Mouse (Mus musculus) granulocyte monocyte progenitor cell, adult 5-6 weeks (primary cell): ENCODE measurements around the gene Rsph3b. TPM values are rescaled to one million over a fixed set of nuclear protein-coding genes. Genes with fewer than 3 reads are reported as not detected.

Experiments used
- ATAC-seq: replicated peaks from 2 replicates; pipeline ENCODE4 v1.8.0; 2016; ENCODE audit warnings: mild to moderate bottlenecking, moderate TSS enrichment, inconsistent platforms; ENCODE audit not compliant: poor library complexity, severe bottlenecking
- total RNA-seq, 2 experiments: library from RNA; stranded (forward) in 1 of 2; stranded (reverse) in 1 of 2; fragments of 200-712, 200-1000 nt in 1 of 2; fragments of >200 nt in 1 of 2; fragmentation: Nextera tagmentation in 1 of 2; gene quantifications; 2 replicates each; pipeline ENCODE4 v1.2.3; 2014 to 2017

Rsph3b gene
- total RNA-seq, 2 experiments from 2014 or later: 30.8 to 34.6 TPM

GRCm38 (mm10) chr17:6866576-6866975 is 81.9 kb downstream of the Rsph3b start:
- ATAC-seq: no peak

GRCm38 (mm10) chr17:6865580-6865979 is 82.9 kb downstream of the Rsph3b start:
- ATAC-seq: no peak

- ATAC-seq: no peak
Measured at GRCm38 (mm10) chr17:6864869-6865268, 83.6 kb downstream of the Rsph3b start.

GRCm38 (mm10) chr17:6863521-6863920 is 85.0 kb downstream of the Rsph3b start:
- ATAC-seq: no peak

- ATAC-seq: no peak
Measured at GRCm38 (mm10) chr17:6862040-6862780, 86.3 kb downstream of the Rsph3b start.

- peak; percentile 35; the same call in 1 of the 2 replicates for ATAC-seq
Measured at GRCm38 (mm10) chr17:6861181-6862039, 87.1 kb downstream of the Rsph3b start.

GRCm38 (mm10) chr17:6860491-6860897 is 88.0 kb downstream of the Rsph3b start:
- ATAC-seq: no peak

GRCm38 (mm10) chr17:6860067-6860466 is 88.4 kb downstream of the Rsph3b start:
- ATAC-seq: no peak

Other genes starting within 250 kb of the Rsph3b start
- 44.2 and 55.0 TPM in 2 replicates for gene Ezr, start 165.9 kb downstream of the Rsph3b start, total RNA-seq (2014; fragmentation: Nextera tagmentation)
- 99.7 and 110 TPM in 2 replicates for gene Ezr, start 165.9 kb downstream of the Rsph3b start, total RNA-seq (2017)
- gene Tagap1, start 12.5 kb upstream of the Rsph3b start, total RNA-seq (2014; fragmentation: Nextera tagmentation): 44.9 and 48.5 TPM in 2 replicates
- 41.5 and 42.2 TPM in 2 replicates for gene Tagap1, start 12.5 kb upstream of the Rsph3b start, total RNA-seq (2017)
- gene Rnaset2b, start 22.0 kb upstream of the Rsph3b start, total RNA-seq (2014; fragmentation: Nextera tagmentation): 482 and 536 TPM in 2 replicates
- 929 and 969 TPM in 2 replicates for gene Rnaset2b, start 22.0 kb upstream of the Rsph3b start, total RNA-seq (2017)
- gene Gm49721, start 30.2 kb upstream of the Rsph3b start, total RNA-seq (2014; fragmentation: Nextera tagmentation): not detected in 2 replicates
- not detected in 2 replicates for gene Gm49721, start 30.2 kb upstream of the Rsph3b start, total RNA-seq (2017)
- gene Gm1604a, start 76.9 kb upstream of the Rsph3b start, total RNA-seq (2014; fragmentation: Nextera tagmentation): 11.8 and 14.1 TPM in 2 replicates
- 4.6 and 5.9 TPM in 2 replicates for gene Gm1604a, start 76.9 kb upstream of the Rsph3b start, total RNA-seq (2017)
- gene Rps6ka2, start 221.4 kb upstream of the Rsph3b start, total RNA-seq (2014; fragmentation: Nextera tagmentation): 32.6 and 34.5 TPM in 2 replicates
- gene Rps6ka2, start 221.4 kb upstream of the Rsph3b start, total RNA-seq (2017): 21.2 and 26.1 TPM in 2 replicates